Mouse (Mus musculus) naive thymus-derived CD4-positive, alpha-beta T cell, adult 5 months (primary cell): ENCODE data around the gene Iqcj. TPM values are rescaled to one million over a fixed set of nuclear protein-coding genes. Genes with fewer than 3 reads are reported as not detected.

Source experiments
- polyA plus RNA-seq: library from polyadenylated mRNA; unstranded; fragments of 100-300 nt; shearing (Covaris generic); gene quantifications from one replicate; pipeline ENCODE4 v1.2.1, GENCODE M21; 2017

The Iqcj gene
- not detected for polyA plus RNA-seq

GRCm38 (mm10) chr3:67892026-67892705 lies at the start of gene Iqcj, which contains the start of gene Iqschfp:
Iqcj (plus strand) TSS chr3:67892220.
Iqschfp (plus strand) TSS chr3:67892232.

GRCm38 (mm10) chr3:68064731-68065130 lies 172.7 kb downstream of the Iqcj start, which contains the start of gene Schip1:
Schip1 (plus strand) TSS chr3:68064802.

Other genes starting within 250 kb of the Iqcj start
- gene Iqschfp, start within 50 bp of the Iqcj start, polyA plus RNA-seq: not detected
- gene Schip1, start 172.6 kb downstream of the Iqcj start, polyA plus RNA-seq: 0.63 TPM